7 mouse cellular contexts compared by ENCODE assay signal in genomic region chr2:13575926-13576325, GRCm38 (mm10). TPM values are rescaled to one million over a fixed set of nuclear protein-coding genes. Genes with fewer than 3 reads are reported as not detected.
A peak's percentile ranks its signal among the peaks of the same experiment; 100 is the strongest.
DNase-seq lines count a peak whose midpoint lies in the region; ATAC-seq and TF ChIP-seq lines count a peak whose summit lies in the region.

No protein-coding gene starts in this region.

- H3K36me3 ChIP-seq in CH12.LX (replicated peaks in 1 of 2; ENCODE audit: control insufficient read depth in 1 of 2, insufficient read depth in 1 of 2, low read length in 1 of 2): peaks cover 11 to 36% of the 10 kb centered on the region in 2 experiments
- peaks cover 36% of the 10 kb centered on the region for H3K36me3 ChIP-seq in heart, embryonic 16.5 days (ENCODE audit: control insufficient read depth, insufficient read depth)
- peaks cover 8% of the 10 kb centered on the region; the same call in 1 of the 2 replicates for H3K36me3 ChIP-seq in lung, postnatal 0 days (ENCODE audit: insufficient read depth, low read length)

- no peak for TF ChIP-seq EP300 in CH12.LX (IDR thresholded peaks at IDR 0.05; ENCODE audit: low read length)
- no peak for TF ChIP-seq EP300 in lung, postnatal 0 days (IDR thresholded peaks at IDR 0.05)

- TF ChIP-seq CTCF in CH12.LX (conservative IDR thresholded peaks at IDR 0.05 in 1 of 2, IDR thresholded peaks at IDR 0.05 in 1 of 2; ENCODE audit: low read depth in 2 of 2, low read length in 2 of 2): no peak
- no peak for TF ChIP-seq CTCF in brain, embryonic 14.5 days (IDR thresholded peaks at IDR 0.05; ENCODE audit: borderline replicate concordance, extremely low read depth, insufficient read depth, insufficient read length)
- no peak for TF ChIP-seq CTCF in lung, postnatal 0 days (IDR thresholded peaks at IDR 0.05)

- dilution Hi-C loops in CH12.LX (cut with MboI; ENCODE audit: extremely low pct_ligation_motif_present, extremely low pct_unique_long_range_greater_than_20kb, low sequenced_read_pairs): no loop called here

- H3K9ac ChIP-seq in CH12.LX (ENCODE audit: insufficient read depth, low read depth): peak overlapping the region; percentile 39; the same call in 1 of the 2 replicates
- peak overlapping the region; percentile 90 for H3K9ac ChIP-seq in heart, embryonic 16.5 days (ENCODE audit: low read length)
- peak overlapping the region; percentile 62 for H3K9ac ChIP-seq in lung, postnatal 0 days (replicated peaks; ENCODE audit: low read depth)

- H3K4me2 ChIP-seq in CH12.LX (ENCODE audit: insufficient read depth, low read depth, poor library complexity, severe bottlenecking): peak overlapping the region; percentile 59
- H3K4me2 ChIP-seq in heart, embryonic 16.5 days (ENCODE audit: low read depth, low read length): peak overlapping the region; percentile 79
- H3K4me2 ChIP-seq in lung, postnatal 0 days (replicated peaks; ENCODE audit: low read depth, low read length): peak overlapping the region; percentile 68

- 9% methylated on average over 6 of the region's 6 CpGs for WGBS in heart, embryonic 16.5 days
- WGBS in lung, postnatal 0 days: 3% methylated on average over 6 of the region's 6 CpGs

- no peak overlapping the region for H3K27ac ChIP-seq in CH12.LX (ENCODE audit: insufficient read depth, low read depth)
- H3K27ac ChIP-seq in heart, embryonic 16.5 days (ENCODE audit: low read length): peak overlapping the region; percentile 99
- peak overlapping the region; percentile 85 for H3K27ac ChIP-seq in lung, postnatal 0 days (ENCODE audit: low read length)

- peaks cover 5 to 26% of the 10 kb centered on the region in 2 experiments for H3K4me1 ChIP-seq in CH12.LX (ENCODE audit: control insufficient read depth in 1 of 2, insufficient read depth in 2 of 2)
- H3K4me1 ChIP-seq in heart, embryonic 16.5 days (ENCODE audit: control insufficient read depth, insufficient read depth, low read length): peaks cover 20% of the 10 kb centered on the region
- H3K4me1 ChIP-seq in lung, postnatal 0 days (ENCODE audit: insufficient read depth, low read depth, low read length): no peaks in the 10 kb centered on the region; the same call in 1 of the 2 replicates

- H3K4me3 ChIP-seq in CH12.LX (replicated peaks in 1 of 3; ENCODE audit: low read depth in 2 of 3, low read length in 2 of 3, poor library complexity in 1 of 3): peak overlapping the region; percentile 68 to 73 (median 69)
- H3K4me3 ChIP-seq in heart, embryonic 16.5 days (ENCODE audit: low read length): peak overlapping the region; percentile 90
- peak overlapping the region; percentile 62 for H3K4me3 ChIP-seq in lung, postnatal 0 days (ENCODE audit: low read depth, low read length)

- DNase-seq in CH12.LX (ENCODE audit: extremely low read depth): no peak
- peak; percentile 95 for DNase-seq in brain, embryonic 14.5 days (ENCODE audit: low read depth)
- DNase-seq in lung, postnatal 0 days (ENCODE audit: low spot score): peak; percentile 72
- no peak for DNase-seq in spleen, adult 12 weeks (ENCODE audit: low spot score)
- no peak for DNase-seq in left cerebral cortex, postnatal 14 days (ENCODE audit: low spot score in 2 of 2)
- DNase-seq in urinary bladder, adult 2 months (ENCODE audit: low spot score): no peak

- TF ChIP-seq POLR2A in CH12.LX (IDR thresholded peaks at IDR 0.05; ENCODE audit: low read depth, low read length): no peak
- TF ChIP-seq POLR2A in brain, embryonic 14.5 days (IDR thresholded peaks at IDR 0.05; ENCODE audit: borderline replicate concordance, extremely low read depth, insufficient read depth, insufficient read length, poor library complexity, severe bottlenecking): no peak

- intact Hi-C loops in left cerebral cortex, postnatal 14 days (cut with DNase I): loop anchor here (2.0 to 10.0 kb wide), 3 partner anchors 34 to 277 kb away; partner anchors contain the start of gene Trdmt1

- no peak for TF ChIP-seq RAD21 in CH12.LX (IDR thresholded peaks at IDR 0.05; ENCODE audit: low read depth, low read length)

- H3K79me2 ChIP-seq in CH12.LX (replicated peaks; ENCODE audit: control insufficient read depth, extremely low read depth, insufficient read depth, poor library complexity, severe bottlenecking): no peaks in the 10 kb centered on the region

- in situ Hi-C loops in CH12.LX (cut with MboI; ENCODE audit: low pct_ligation_motif_present, low pct_unique_long_range_greater_than_20kb, low sequenced_read_pairs): loop anchor here (10.0 kb wide), 2 partner anchors 171 to 199 kb away; no protein-coding TSS in a partner anchor

- H3K9me3 ChIP-seq in CH12.LX (replicated peaks; ENCODE audit: low read length): no peaks in the 10 kb centered on the region
- no peaks in the 10 kb centered on the region for H3K9me3 ChIP-seq in heart, embryonic 16.5 days (replicated peaks; ENCODE audit: control insufficient read depth, low read length)
- no peaks in the 10 kb centered on the region for H3K9me3 ChIP-seq in lung, postnatal 0 days (ENCODE audit: low read length)

- no peaks in the 10 kb centered on the region for H3K27me3 ChIP-seq in CH12.LX (replicated peaks)
- H3K27me3 ChIP-seq in heart, embryonic 16.5 days (ENCODE audit: control insufficient read depth, insufficient read depth, low read length): no peaks in the 10 kb centered on the region
- no peaks in the 10 kb centered on the region for H3K27me3 ChIP-seq in lung, postnatal 0 days (replicated peaks; ENCODE audit: insufficient read depth, low read length)

- ATAC-seq in heart, embryonic 16.5 days (replicated peaks; ENCODE audit: extremely low read depth, insufficient read depth, low FRiP score): no peak
- ATAC-seq in lung, postnatal 0 days: no peak

TF ChIP-seq in CH12.LX, 34 proteins besides CTCF, POLR2A, EP300 and RAD21:
- TF ChIP-seq ZC3H11A (IDR thresholded peaks at IDR 0.05; ENCODE audit: low read depth, low read length) (no peak), MAFK (IDR thresholded peaks at IDR 0.05; ENCODE audit: insufficient replicate concordance, low read length) (no peak), SMC3 (IDR thresholded peaks at IDR 0.05; ENCODE audit: low read depth, low read length) (no peak), MAZ (IDR thresholded peaks at IDR 0.05; ENCODE audit: low read depth, low read length) (no peak), GABPA (IDR thresholded peaks at IDR 0.05; ENCODE audit: insufficient replicate concordance, low read depth, low read length) (no peak), MYC (IDR thresholded peaks at IDR 0.05; ENCODE audit: low read depth, low read length) (no peak), TBP (conservative IDR thresholded peaks at IDR 0.05; ENCODE audit: low read depth, low read length) (no peak), MXI1 (IDR thresholded peaks at IDR 0.05; ENCODE audit: low read depth, low read length) (no peak), USF1 (IDR thresholded peaks at IDR 0.05; ENCODE audit: low read depth, low read length) (no peak), TCF12 (IDR thresholded peaks at IDR 0.05; ENCODE audit: low read depth, low read length) (no peak), CHD2 (IDR thresholded peaks at IDR 0.05; ENCODE audit: low read length) (no peak), UBTF (IDR thresholded peaks at IDR 0.05; ENCODE audit: low read depth, low read length) (no peak), MAX (IDR thresholded peaks at IDR 0.05; ENCODE audit: low read length) (no peak), MEF2A (IDR thresholded peaks at IDR 0.05; ENCODE audit: borderline replicate concordance, low read depth, low read length) (no peak), SIN3A (IDR thresholded peaks at IDR 0.05; ENCODE audit: low read length) (no peak), HCFC1 (IDR thresholded peaks at IDR 0.05; ENCODE audit: low read depth, low read length) (no peak)

RNA-seq across cellular contexts. Expression of gene Vim, which starts 2.2 kb away (rescaled TPM):
- total RNA-seq in CH12.LX (2012; rRNA removed) (124 and 153 TPM in 2 replicates), CH12.LX (2014; rRNA removed) (135 and 157 TPM in 2 replicates)
- 140 and 164 TPM in 2 replicates for polyA plus RNA-seq in CH12.LX (2012; ENCODE audit: insufficient read length, low read depth)
- polyA plus RNA-seq in brain, embryonic 14.5 days (2012; rRNA removed): 1,036 and 1,222 TPM in 2 replicates
- 820 and 887 TPM in 2 replicates for polyA plus RNA-seq in heart, embryonic 16.5 days (2015; fragmentation: Nextera tagmentation; extraction: Ambion mirVana)
- 1,068 and 1,145 TPM in 2 replicates for polyA plus RNA-seq in lung, postnatal 0 days (2015; fragmentation: Nextera tagmentation; extraction: Ambion mirVana)
- total RNA-seq in left cerebral cortex, postnatal 14 days (2021): 10 to 100 TPM; 82.1 to 84.0 TPM
- polyA plus RNA-seq in urinary bladder, adult 2 months (2012; rRNA removed): 971 and 1,095 TPM in 2 replicates

RNA-seq across cellular contexts. Expression of gene Trdmt1, which starts 31.5 kb away (rescaled TPM):
- total RNA-seq in CH12.LX (2012; rRNA removed) (8.4 and 8.8 TPM in 2 replicates), CH12.LX (2014; rRNA removed) (28.6 and 29.8 TPM in 2 replicates)
- polyA plus RNA-seq in CH12.LX (2012; ENCODE audit: insufficient read length, low read depth): 11.2 and 11.8 TPM in 2 replicates
- polyA plus RNA-seq in brain, embryonic 14.5 days (2012; rRNA removed): 6.8 and 8.5 TPM in 2 replicates
- 10.4 and 11.2 TPM in 2 replicates for polyA plus RNA-seq in heart, embryonic 16.5 days (2015; fragmentation: Nextera tagmentation; extraction: Ambion mirVana)
- 9.8 and 10.1 TPM in 2 replicates for polyA plus RNA-seq in lung, postnatal 0 days (2015; fragmentation: Nextera tagmentation; extraction: Ambion mirVana)
- total RNA-seq in left cerebral cortex, postnatal 14 days (2021): 1 to 10 TPM; 5.0 to 6.3 TPM
- 9.8 and 10.0 TPM in 2 replicates for polyA plus RNA-seq in urinary bladder, adult 2 months (2012; rRNA removed)

Comparison
In these comparisons a context has a peak if more than half of its experiments do, and no peak if none do; other contexts are left out.
1. DNase-seq: peak in brain, embryonic 14.5 days (single experiment) and lung, postnatal 0 days (single experiment); none in CH12.LX (single experiment), spleen, adult 12 weeks (single experiment), left cerebral cortex, postnatal 14 days (0 of 2) and urinary bladder, adult 2 months (single experiment).
2. H3K9ac ChIP-seq: peak in every context shown above with its lines; median percentile 90 in heart, embryonic 16.5 days; 62 in lung, postnatal 0 days; 39 in CH12.LX.
3. Peak in every context shown above with its lines, with median percentiles within 50 percentile points of each other: H3K4me2 ChIP-seq and H3K4me3 ChIP-seq.